Mouse (Mus musculus) midbrain, embryonic 16.5 days (tissue): ENCODE data around the gene Uqcc2. TPM values are rescaled to one million over a fixed set of nuclear protein-coding genes. Genes with fewer than 3 reads are reported as not detected.
A peak's percentile ranks its signal among the peaks of the same experiment; 100 is the strongest.

ENCODE experiments used
- ATAC-seq: fragments of 200-750 bp; cut with Nextera tagmentation; 2 replicates; pipeline ENCODE4 v1.8.0; 2017; ENCODE audit warnings: moderate TSS enrichment
- H3K27ac ChIP-seq: fragments of 300-500 bp; sonication (generic); 2 replicates; pipeline ENCODE4 v1.5.1; 2014; ENCODE audit warnings: mild to moderate bottlenecking, low read length, mixed read lengths
- H3K27me3 ChIP-seq: fragments of 300-500 bp; sonication (generic); 2 replicates; pipeline ENCODE4 v1.6.1; 2014; ENCODE audit warnings: low read depth, low read length, mixed read lengths; ENCODE audit not compliant: control insufficient read depth, insufficient read depth
- H3K36me3 ChIP-seq: fragments of 300-500 bp; sonication (generic); 2 replicates; pipeline ENCODE4 v1.6.1; 2014; ENCODE audit warnings: mild to moderate bottlenecking, low read length, moderate library complexity, mixed read lengths; ENCODE audit not compliant: control insufficient read depth, insufficient read depth
- H3K4me1 ChIP-seq: fragments of 300-500 bp; sonication (generic); 2 replicates; pipeline ENCODE4 v1.6.1; 2014; ENCODE audit warnings: mild to moderate bottlenecking, low read length, mixed read lengths; ENCODE audit not compliant: control insufficient read depth, insufficient read depth
- H3K4me2 ChIP-seq: fragments of 300-500 bp; sonication (generic); 2 replicates; pipeline ENCODE4 v1.6.1; 2014; ENCODE audit warnings: mild to moderate bottlenecking, low read length, mixed read lengths
- H3K4me3 ChIP-seq: fragments of 300-500 bp; sonication (generic); 2 replicates; pipeline ENCODE4 v1.5.1; 2014; ENCODE audit warnings: low read depth, mild to moderate bottlenecking, low read length, moderate library complexity, mixed read lengths
- H3K9ac ChIP-seq: fragments of 300-500 bp; sonication (generic); 2 replicates; pipeline ENCODE4 v1.6.1; 2014; ENCODE audit warnings: low read depth, low read length, mixed read lengths
- H3K9me3 ChIP-seq: fragments of 300-500 bp; sonication (generic); replicated peaks from 2 replicates; pipeline ENCODE4 v1.6.1; 2014; ENCODE audit warnings: mild to moderate bottlenecking, low read length, mixed read lengths; ENCODE audit not compliant: control insufficient read depth, poor library complexity, severe bottlenecking
- WGBS: fragments of 180-500 bp; shearing (Covaris S2); extraction: QIAGEN DNeasy Blood & Tissue Kit; methylation state at CpG from one replicate; pipeline ENCODE4 v1.1.7; 2014; 5-methylcytosine and 5-hydroxymethylcytosine counted together
- polyA plus RNA-seq: library from polyadenylated mRNA; unstranded; fragments of >200 nt; fragmentation: Nextera tagmentation; extraction: Ambion mirVana; gene quantifications from 2 replicates; pipeline ENCODE4 v1.2.1, GENCODE M21; 2015

Gene Uqcc2
- polyA plus RNA-seq, 1 experiment from 2014 or later: 384 TPM

GRCm38 (mm10) chr17:27085676-27086075 lies 48.0 kb downstream of the Uqcc2 start:
- Histone ChIP-seq H3K36me3 (no peaks in the 10 kb centered on the region), H3K27me3 (no peaks in the 10 kb centered on the region), H3K4me3 (no peak overlapping the region), H3K9me3 (no peaks in the 10 kb centered on the region), H3K4me1 (no peaks in the 10 kb centered on the region), H3K27ac (no peak overlapping the region), H3K9ac (no peak overlapping the region), H3K4me2 (no peak overlapping the region)
- no peak for ATAC-seq
- 50% methylated on average over 2 of the region's 2 CpGs for WGBS

DNA sequence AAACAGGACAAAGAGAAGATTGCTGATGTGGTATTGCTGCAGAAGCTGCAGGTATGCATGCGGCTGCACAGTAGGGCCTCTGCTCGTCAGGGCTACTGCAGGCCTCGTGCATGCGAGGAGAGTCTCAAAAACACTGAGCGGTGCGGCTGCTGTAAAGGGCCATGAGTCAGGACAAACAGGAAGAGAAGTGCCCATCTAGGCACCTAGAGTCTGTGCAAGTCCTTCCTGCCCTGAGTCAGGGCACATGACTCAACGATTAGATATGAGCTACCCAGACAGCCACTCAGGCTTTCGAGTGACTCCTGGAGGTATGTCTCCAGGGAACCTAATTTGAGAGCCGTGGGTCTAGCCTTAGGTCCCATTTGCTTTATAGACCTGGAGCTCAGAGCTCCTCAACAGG lies 50.1 kb downstream of the Uqcc2 start:
- Histone ChIP-seq H3K9ac (0 out of 2 replicates have a peak overlapping the region, but pooled peaks have one; percentile 6), H3K36me3 (no peaks in the 10 kb centered on the region), H3K4me1 (no peaks in the 10 kb centered on the region), H3K27me3 (no peaks in the 10 kb centered on the region), H3K4me3 (no peak overlapping the region), H3K4me2 (no peak overlapping the region), H3K27ac (no peak overlapping the region), H3K9me3 (no peaks in the 10 kb centered on the region)
- ATAC-seq: no peak
- 76% methylated on average over 9 of the region's 9 CpGs for WGBS

DNA sequence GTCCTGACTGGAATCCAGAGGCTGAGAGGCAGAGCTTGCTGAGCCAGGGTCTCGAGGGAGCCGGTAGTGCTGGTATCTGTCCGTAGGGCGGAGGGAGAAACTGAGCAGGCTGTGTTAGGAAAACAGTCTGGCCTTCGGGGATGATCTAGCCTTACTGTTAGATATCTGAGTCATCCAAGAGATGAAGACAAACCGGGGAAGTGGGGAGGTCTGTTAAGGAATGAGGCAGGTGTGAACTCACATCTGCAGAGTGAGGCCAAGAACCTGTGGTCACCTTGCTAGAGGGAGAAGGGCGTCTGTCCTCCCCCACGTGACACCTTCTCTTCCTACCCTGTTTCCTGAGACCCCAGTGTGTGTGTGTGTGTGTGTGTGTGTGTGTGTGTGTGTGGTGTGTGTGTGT lies 50.9 kb downstream of the Uqcc2 start:
- no peak for ATAC-seq
- 72% methylated on average over 8 of the region's 8 CpGs for WGBS
- no peak overlapping the region for H3K9ac ChIP-seq

DNA sequence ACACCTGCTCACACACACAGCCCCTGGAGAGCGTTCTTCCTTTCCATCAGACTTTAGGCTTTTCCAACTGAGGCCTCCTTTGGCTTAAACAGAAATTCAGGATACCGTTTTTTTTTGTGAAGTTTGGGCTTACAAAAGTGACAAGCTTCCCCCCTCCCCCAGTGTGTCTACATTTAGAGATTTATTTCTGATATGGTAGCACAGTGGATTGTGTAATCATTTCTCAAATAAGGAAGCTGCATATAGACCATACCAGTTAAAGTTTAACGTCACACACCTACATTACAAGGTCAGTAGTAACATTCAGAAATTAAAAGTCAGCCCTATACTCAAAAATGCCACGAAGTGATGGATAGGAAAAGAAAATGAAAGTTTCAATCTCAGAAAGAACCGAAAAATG lies 51.8 kb downstream of the Uqcc2 start:
- no peak for ATAC-seq
- 87% methylated on average over 5 of the region's 5 CpGs for WGBS
- Histone ChIP-seq H3K4me1 (no peaks in the 10 kb centered on the region), H3K4me3 (no peak overlapping the region), H3K4me2 (no peak overlapping the region), H3K27ac (no peak overlapping the region), H3K27me3 (no peaks in the 10 kb centered on the region), H3K36me3 (no peaks in the 10 kb centered on the region), H3K9me3 (no peaks in the 10 kb centered on the region), H3K9ac (no peak overlapping the region)

More for the DNA sequence above, 50.9 kb downstream of the Uqcc2 start:
- no peak overlapping the region for H3K4me2 ChIP-seq
- H3K9me3 ChIP-seq: no peaks in the 10 kb centered on the region
- H3K4me3 ChIP-seq: no peak overlapping the region
- no peaks in the 10 kb centered on the region for H3K36me3 ChIP-seq
- no peaks in the 10 kb centered on the region for H3K27me3 ChIP-seq
- no peaks in the 10 kb centered on the region for H3K4me1 ChIP-seq
- H3K27ac ChIP-seq: no peak overlapping the region

- no peak for ATAC-seq
- 82% methylated on average over 6 of the region's 6 CpGs for WGBS
- H3K9me3 ChIP-seq: no peaks in the 10 kb centered on the region
- H3K4me2 ChIP-seq: no peak overlapping the region
- H3K4me3 ChIP-seq: no peak overlapping the region
- no peaks in the 10 kb centered on the region for H3K4me1 ChIP-seq
- H3K27ac ChIP-seq: no peak overlapping the region
- no peaks in the 10 kb centered on the region for H3K36me3 ChIP-seq
- H3K9ac ChIP-seq: no peak overlapping the region
- no peaks in the 10 kb centered on the region for H3K27me3 ChIP-seq
These were observed 55.2 kb downstream of the Uqcc2 start for GRCm38 (mm10) chr17:27078499-27078898.

- no peak overlapping the region for H3K27ac ChIP-seq
- no peaks in the 10 kb centered on the region for H3K4me1 ChIP-seq
- no peak for ATAC-seq
- no peaks in the 10 kb centered on the region for H3K36me3 ChIP-seq
- H3K9me3 ChIP-seq: no peaks in the 10 kb centered on the region
- no peak overlapping the region for H3K4me2 ChIP-seq
- no peaks in the 10 kb centered on the region for H3K27me3 ChIP-seq
- 80% methylated on average over 6 of the region's 6 CpGs for WGBS
- no peak overlapping the region for H3K4me3 ChIP-seq
- no peak overlapping the region for H3K9ac ChIP-seq
These were observed 55.8 kb downstream of the Uqcc2 start for GRCm38 (mm10) chr17:27077920-27078319.

DNA sequence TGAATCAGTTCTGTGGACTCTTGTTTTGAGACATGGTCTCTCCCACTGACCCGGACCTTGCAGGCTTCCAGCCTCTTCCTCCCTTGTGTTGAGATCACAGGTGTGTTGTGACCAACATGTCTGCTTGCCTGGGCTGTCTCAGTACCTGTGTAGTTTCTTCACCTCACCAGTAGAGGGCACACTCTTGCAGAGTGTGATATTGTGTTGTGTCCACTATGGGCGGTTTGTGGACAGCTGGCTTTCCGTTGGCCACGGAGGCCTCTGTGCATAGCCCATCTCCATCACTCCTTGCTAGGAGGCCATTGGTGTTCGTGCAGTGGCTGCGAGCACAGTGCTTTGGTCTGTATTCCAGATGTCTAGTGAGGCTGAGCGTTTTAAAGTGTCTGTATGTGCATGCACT lies 56.6 kb downstream of the Uqcc2 start:
- H3K4me3 ChIP-seq: no peak overlapping the region

DNA sequence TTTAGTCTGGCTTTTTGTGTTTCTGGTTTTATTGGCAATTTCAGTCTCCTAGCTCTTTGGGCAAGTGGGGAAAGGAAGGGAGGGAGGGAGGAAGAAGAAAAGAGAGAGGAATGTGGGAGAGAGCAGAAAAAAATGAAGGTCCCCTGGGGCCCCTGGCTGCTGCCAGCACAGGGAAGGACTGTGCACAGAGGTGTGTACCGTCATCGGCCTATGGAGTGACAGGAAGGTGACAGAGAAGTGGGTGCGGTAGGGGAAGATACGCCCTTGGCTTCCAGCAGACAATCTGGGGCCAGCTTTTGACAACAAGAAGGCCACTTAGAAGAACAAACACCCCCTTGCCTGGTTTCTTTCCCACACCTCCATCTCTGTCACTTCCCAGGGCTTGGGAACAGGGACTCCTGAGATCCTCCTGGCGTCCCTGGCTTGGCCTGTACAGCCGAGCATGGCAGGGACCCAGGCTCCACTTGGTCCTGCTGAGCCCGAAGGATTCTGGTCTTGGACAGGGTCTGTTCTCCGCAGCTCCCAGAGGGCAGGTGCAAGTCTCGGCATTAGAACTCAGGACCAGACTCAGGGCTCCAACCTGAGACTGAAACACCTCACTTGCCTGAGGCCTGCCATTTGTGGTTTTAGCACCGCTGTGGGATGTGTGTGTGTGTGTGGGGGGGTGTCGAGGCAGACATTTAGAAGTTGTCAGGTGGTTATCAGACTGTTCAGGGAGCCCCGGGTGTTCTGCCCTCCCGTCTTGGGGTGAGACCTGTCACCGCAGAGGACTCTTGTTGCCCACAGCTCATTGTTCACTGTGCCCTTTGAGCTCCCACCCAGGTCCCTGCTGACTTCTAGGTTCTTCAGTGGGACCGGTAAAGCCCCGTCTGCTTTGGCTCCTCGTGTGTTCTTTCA lies 58.6 kb downstream of the Uqcc2 start:
- Histone ChIP-seq H3K9me3 (no peaks in the 10 kb centered on the region), H3K4me1 (no peaks in the 10 kb centered on the region), H3K4me2 (no peak overlapping the region), H3K4me3 (no peak overlapping the region), H3K27me3 (no peaks in the 10 kb centered on the region), H3K9ac (no peak overlapping the region), H3K27ac (no peak overlapping the region), H3K36me3 (no peaks in the 10 kb centered on the region)
- 82% methylated on average over 17 of the region's 17 CpGs for WGBS
- no peak for ATAC-seq

More for the DNA sequence above, 56.6 kb downstream of the Uqcc2 start:
- Histone ChIP-seq H3K4me1 (no peaks in the 10 kb centered on the region), H3K36me3 (no peaks in the 10 kb centered on the region), H3K9me3 (no peaks in the 10 kb centered on the region), H3K27ac (no peak overlapping the region), H3K4me2 (no peak overlapping the region), H3K9ac (no peak overlapping the region), H3K27me3 (no peaks in the 10 kb centered on the region)
- ATAC-seq: no peak
- WGBS: 98% methylated on average over 7 of the region's 7 CpGs

GRCm38 (mm10) chr17:27074236-27074635 lies 59.5 kb downstream of the Uqcc2 start:
- Histone ChIP-seq H3K4me1 (peaks cover 8% of the 10 kb centered on the region), H3K27me3 (no peaks in the 10 kb centered on the region), H3K4me2 (no peak overlapping the region), H3K36me3 (no peaks in the 10 kb centered on the region), H3K9ac (no peak overlapping the region), H3K9me3 (no peaks in the 10 kb centered on the region), H3K27ac (no peak overlapping the region), H3K4me3 (no peak overlapping the region)
- no peak for ATAC-seq
- 80% methylated on average over 6 of the region's 6 CpGs for WGBS
